Mouse (Mus musculus): ENCODE measurements around the gene Fcrlb.

- no peak for TF ChIP-seq CTCF (IDR thresholded peaks at IDR 0.05)
- TF ChIP-seq EP300 (IDR thresholded peaks at IDR 0.05), result no peak
Observed at GRCm38 (mm10) chr1:170927378-170927777, 14.6 kb upstream of the Fcrlb start, which contains the start of gene Fcrla.
